Mouse (Mus musculus) induced T-regulatory cell, adult 2 months (primary cell): ENCODE data around the gene Zwint.

Experiments
- DNase-seq: peaks from one replicate; pipeline ENCODE4 v3.0.0-alpha.2; 2012; ENCODE audit warnings: low read depth

Gene Zwint

GRCm38 (mm10) chr10:72654270-72655016, at the start of gene Zwint:
Gene Zwint (plus strand): TSS chr10:72654845.
- DNase-seq, result peak; percentile 99

- no peak for DNase-seq
Observed at GRCm38 (mm10) chr10:72613125-72613915, 41.3 kb upstream of the Zwint start.

GRCm38 (mm10) chr10:72616153-72616552, 38.5 kb upstream of the Zwint start:
- DNase-seq, result no peak

- DNase-seq, result peak; percentile 47
Observed at GRCm38 (mm10) chr10:72620527-72620926, 34.1 kb upstream of the Zwint start.

- no peak for DNase-seq
Observed at GRCm38 (mm10) chr10:72623561-72623960, 31.1 kb upstream of the Zwint start.

- no peak for DNase-seq
Observed at GRCm38 (mm10) chr10:72634125-72634524, 20.5 kb upstream of the Zwint start.

- DNase-seq, result no peak
Observed at GRCm38 (mm10) chr10:72650867-72651266, 3.8 kb upstream of the Zwint start.

GRCm38 (mm10) chr10:72653797-72654196, 848 bp upstream of the Zwint start:
- DNase-seq, result peak; percentile 12

- DNase-seq, result peak; percentile 81
Observed at GRCm38 (mm10) chr10:72655017-72655509, 418 bp downstream of the Zwint start.

GRCm38 (mm10) chr10:72659198-72659597, 4.6 kb downstream of the Zwint start:
- no peak for DNase-seq

GRCm38 (mm10) chr10:72660350-72660749, 5.7 kb downstream of the Zwint start:
- no peak for DNase-seq

- no peak for DNase-seq
Observed at GRCm38 (mm10) chr10:72667856-72668255, 13.2 kb downstream of the Zwint start.

GRCm38 (mm10) chr10:72669086-72669485, 14.4 kb downstream of the Zwint start:
- no peak for DNase-seq

- no peak for DNase-seq
Observed at GRCm38 (mm10) chr10:72675971-72676370, 21.3 kb downstream of the Zwint start.

- DNase-seq, result no peak
Observed at GRCm38 (mm10) chr10:72676550-72676949, 21.9 kb downstream of the Zwint start.

GRCm38 (mm10) chr10:72679086-72679485, 24.4 kb downstream of the Zwint start:
- no peak for DNase-seq

- DNase-seq, result no peak
Observed at GRCm38 (mm10) chr10:72701092-72701491, 46.4 kb downstream of the Zwint start.

- no peak for DNase-seq
Observed at GRCm38 (mm10) chr10:72713754-72714153, 59.1 kb downstream of the Zwint start.
